Mouse (Mus musculus): ENCODE measurements around the gene Cdkal1. TPM values are rescaled to one million over a fixed set of nuclear protein-coding genes. Genes with fewer than 3 reads are reported as not detected.
A peak's percentile ranks its signal among the peaks of the same experiment; 100 is the strongest.

The Cdkal1 gene
- polyA plus RNA-seq, 1 experiment from 2014 or later = 23.9 TPM

DNA sequence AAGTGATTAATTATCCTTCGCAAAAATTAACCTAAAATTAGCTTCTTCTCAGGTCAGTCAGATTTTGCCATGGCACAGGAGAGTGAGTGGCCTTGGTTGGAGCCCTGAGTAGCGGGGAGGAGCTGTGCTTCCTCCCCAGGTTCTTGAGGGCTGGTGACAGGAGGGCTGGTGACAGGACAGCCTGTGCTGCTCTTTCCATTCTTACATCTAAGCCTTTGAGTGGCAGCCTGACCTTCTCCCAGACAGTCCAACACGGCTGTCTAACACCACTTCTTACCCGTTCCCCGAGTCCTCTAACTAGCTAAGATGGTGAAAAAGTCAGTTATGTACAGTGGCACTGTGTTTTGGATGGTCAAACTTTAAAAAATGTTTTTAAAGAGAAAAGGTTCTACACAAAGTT lies 452.3 kb downstream of the Cdkal1 start:
- Histone ChIP-seq H3K9me3 (replicated peaks; ENCODE audit: control insufficient read depth, low read length) (no peaks in the 10 kb centered on the region), H3K27me3 (replicated peaks; ENCODE audit: control insufficient read depth, insufficient read depth, low read length) (no peaks in the 10 kb centered on the region), H3K4me1 (ENCODE audit: control insufficient read depth, insufficient read depth, low read length) (no peaks in the 10 kb centered on the region; the same call in 1 of the 2 replicates), H3K4me3 (ENCODE audit: low read depth, low read length) (no peak overlapping the region), H3K36me3 (ENCODE audit: control insufficient read depth, insufficient read depth, low read length) (no peaks in the 10 kb centered on the region), H3K27ac (ENCODE audit: low read depth, low read length) (no peak overlapping the region), H3K9ac (ENCODE audit: low read length) (no peak overlapping the region), H3K4me2 (ENCODE audit: low read length) (no peak overlapping the region)
- WGBS = 78% methylated on average over 5 of the region's 5 CpGs
- ATAC-seq (no peak), DNase-seq (ENCODE audit: low spot score) (no peak)

- Histone ChIP-seq H3K36me3 (ENCODE audit: control insufficient read depth, insufficient read depth, low read length) (no peaks in the 10 kb centered on the region), H3K4me3 (ENCODE audit: low read depth, low read length) (no peak overlapping the region), H3K4me2 (ENCODE audit: low read length) (no peak overlapping the region), H3K4me1 (ENCODE audit: control insufficient read depth, insufficient read depth, low read length) (no peaks in the 10 kb centered on the region; the same call in 1 of the 2 replicates), H3K27ac (ENCODE audit: low read depth, low read length) (no peak overlapping the region), H3K9ac (ENCODE audit: low read length) (no peak overlapping the region), H3K9me3 (replicated peaks; ENCODE audit: control insufficient read depth, low read length) (no peaks in the 10 kb centered on the region), H3K27me3 (replicated peaks; ENCODE audit: control insufficient read depth, insufficient read depth, low read length) (no peaks in the 10 kb centered on the region)
- 33% methylated on average over 3 of the region's 3 CpGs for WGBS
- ATAC-seq = no peak
- DNase-seq (ENCODE audit: low spot score) = peak; percentile 39
Measured at GRCm38 (mm10) chr13:29402526-29403040, 452.9 kb downstream of the Cdkal1 start.

- ATAC-seq (peak; percentile 59; the same call in 1 of the 2 replicates), DNase-seq (ENCODE audit: low spot score) (peak; percentile 40)
- WGBS = 71% methylated on average over 5 of the region's 5 CpGs
- H3K4me1 ChIP-seq (ENCODE audit: control insufficient read depth, insufficient read depth, low read length) = no peaks in the 10 kb centered on the region; the same call in 1 of the 2 replicates
- H3K27me3 ChIP-seq (replicated peaks; ENCODE audit: control insufficient read depth, insufficient read depth, low read length) = no peaks in the 10 kb centered on the region
- no peak overlapping the region for H3K4me3 ChIP-seq (ENCODE audit: low read depth, low read length)
- no peaks in the 10 kb centered on the region for H3K36me3 ChIP-seq (ENCODE audit: control insufficient read depth, insufficient read depth, low read length)
- no peaks in the 10 kb centered on the region for H3K9me3 ChIP-seq (replicated peaks; ENCODE audit: control insufficient read depth, low read length)
- no peak overlapping the region for H3K4me2 ChIP-seq (ENCODE audit: low read length)
- no peak overlapping the region for H3K9ac ChIP-seq (ENCODE audit: low read length)
- no peak overlapping the region for H3K27ac ChIP-seq (ENCODE audit: low read depth, low read length)
Measured at GRCm38 (mm10) chr13:29399908-29400307, 455.6 kb downstream of the Cdkal1 start.

DNA sequence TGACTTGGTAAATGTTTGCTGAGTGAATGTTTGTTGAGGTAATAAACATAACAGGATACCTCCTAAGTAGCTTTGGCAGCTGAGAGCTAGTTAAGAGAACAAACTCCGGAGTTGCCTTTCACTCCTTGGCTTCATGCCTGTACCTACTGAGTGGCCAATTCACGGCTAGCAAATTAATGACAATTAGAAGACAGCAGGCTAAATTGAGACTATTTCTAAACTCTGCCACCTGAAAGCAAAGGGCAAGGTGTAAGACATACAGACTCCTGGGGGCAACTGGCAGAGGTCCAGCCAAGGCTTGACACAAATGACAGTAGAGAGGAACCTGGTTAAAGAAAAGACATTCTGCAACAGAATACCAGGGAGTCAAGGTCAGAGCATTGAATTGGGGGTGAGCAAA lies 457.0 kb downstream of the Cdkal1 start:
- WGBS = 17% methylated on average over 2 of the region's 2 CpGs
- Histone ChIP-seq H3K27ac (ENCODE audit: low read depth, low read length) (no peak overlapping the region), H3K9me3 (replicated peaks; ENCODE audit: control insufficient read depth, low read length) (no peaks in the 10 kb centered on the region), H3K27me3 (replicated peaks; ENCODE audit: control insufficient read depth, insufficient read depth, low read length) (no peaks in the 10 kb centered on the region), H3K9ac (ENCODE audit: low read length) (no peak overlapping the region), H3K36me3 (ENCODE audit: control insufficient read depth, insufficient read depth, low read length) (no peaks in the 10 kb centered on the region), H3K4me1 (ENCODE audit: control insufficient read depth, insufficient read depth, low read length) (no peaks in the 10 kb centered on the region; the same call in 1 of the 2 replicates), H3K4me3 (ENCODE audit: low read depth, low read length) (no peak overlapping the region), H3K4me2 (ENCODE audit: low read length) (no peak overlapping the region)
- DNase-seq (ENCODE audit: low spot score) (peak; percentile 44), ATAC-seq (no peak)

DNA sequence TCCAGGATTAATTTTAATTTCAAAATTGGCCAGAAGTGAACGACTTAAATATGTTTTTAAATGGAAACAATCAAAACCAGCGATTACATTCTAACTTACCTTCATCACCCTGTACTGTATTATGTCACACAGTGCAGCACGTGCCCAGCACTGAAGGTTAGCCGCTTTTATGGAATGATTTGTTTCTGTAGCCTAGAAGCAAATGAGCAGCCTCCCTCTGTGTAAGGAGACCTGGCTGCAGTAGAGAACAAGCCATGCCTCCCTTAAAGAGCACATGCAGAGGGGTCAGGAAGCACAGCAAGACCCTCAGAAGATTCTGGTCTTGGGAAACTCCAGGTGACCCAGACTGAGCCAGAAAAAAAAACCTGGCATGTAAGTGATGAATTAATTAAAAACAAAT lies 459.8 kb downstream of the Cdkal1 start:
- Histone ChIP-seq H3K4me3 (ENCODE audit: low read depth, low read length) (no peak overlapping the region), H3K9me3 (replicated peaks; ENCODE audit: control insufficient read depth, low read length) (no peaks in the 10 kb centered on the region), H3K4me1 (ENCODE audit: control insufficient read depth, insufficient read depth, low read length) (no peaks in the 10 kb centered on the region), H3K4me2 (ENCODE audit: low read length) (no peak overlapping the region), H3K9ac (ENCODE audit: low read length) (no peak overlapping the region), H3K36me3 (ENCODE audit: control insufficient read depth, insufficient read depth, low read length) (no peaks in the 10 kb centered on the region), H3K27me3 (replicated peaks; ENCODE audit: control insufficient read depth, insufficient read depth, low read length) (no peaks in the 10 kb centered on the region), H3K27ac (ENCODE audit: low read depth, low read length) (no peak overlapping the region)
- WGBS = 86% methylated on average over 4 of the region's 4 CpGs
- ATAC-seq = no peak
- DNase-seq (ENCODE audit: low spot score) = no peak

DNA sequence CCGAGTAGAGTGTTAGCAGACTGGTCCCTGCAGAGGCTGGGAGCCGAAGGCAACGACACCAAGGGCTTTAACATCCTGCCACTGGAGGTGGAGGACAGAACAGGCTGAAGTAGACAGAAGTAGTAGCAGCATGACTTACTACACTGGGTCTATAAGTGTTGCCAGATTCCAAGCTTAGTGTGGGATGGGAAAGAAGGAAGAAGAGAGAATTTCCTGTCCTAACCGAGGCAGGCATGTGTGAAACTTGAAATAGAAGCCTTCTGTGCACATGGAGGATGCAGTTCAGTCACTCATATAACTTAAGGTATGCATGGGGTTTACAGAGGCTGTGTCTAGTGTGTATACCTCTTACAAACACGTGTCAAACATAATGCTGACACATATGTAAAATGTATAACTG lies 465.4 kb downstream of the Cdkal1 start:
- H3K4me2 ChIP-seq (ENCODE audit: low read length) = no peak overlapping the region
- H3K27me3 ChIP-seq (replicated peaks; ENCODE audit: control insufficient read depth, insufficient read depth, low read length) = no peaks in the 10 kb centered on the region
- H3K36me3 ChIP-seq (ENCODE audit: control insufficient read depth, insufficient read depth, low read length) = no peaks in the 10 kb centered on the region
- H3K9me3 ChIP-seq (replicated peaks; ENCODE audit: control insufficient read depth, low read length) = no peaks in the 10 kb centered on the region
- no peak overlapping the region for H3K27ac ChIP-seq (ENCODE audit: low read depth, low read length)
- no peaks in the 10 kb centered on the region for H3K4me1 ChIP-seq (ENCODE audit: control insufficient read depth, insufficient read depth, low read length)
- no peak for ATAC-seq
- no peak overlapping the region for H3K4me3 ChIP-seq (ENCODE audit: low read depth, low read length)
- no peak for DNase-seq (ENCODE audit: low spot score)
- WGBS = 86% methylated on average over 5 of the region's 5 CpGs
- H3K9ac ChIP-seq (ENCODE audit: low read length) = no peak overlapping the region

DNA sequence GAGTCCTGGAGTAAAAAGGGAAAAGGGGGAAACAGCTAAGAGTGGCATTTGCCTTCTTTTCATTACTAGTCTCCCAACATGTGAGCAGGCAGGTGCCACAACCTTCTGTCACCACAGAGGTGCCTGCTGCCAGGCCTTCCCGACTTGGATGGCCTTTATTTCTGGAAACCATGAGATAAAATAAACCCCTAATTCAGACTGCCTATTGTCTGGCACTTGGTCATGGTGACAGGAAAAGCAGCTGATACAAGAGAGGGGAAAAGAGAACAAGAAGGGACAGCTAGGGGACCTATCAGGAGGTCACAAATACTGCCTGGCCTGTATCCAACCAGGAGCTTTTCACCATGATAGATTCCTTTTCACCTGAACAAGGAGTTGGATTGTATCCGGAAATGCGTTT lies 466.6 kb downstream of the Cdkal1 start:
- Histone ChIP-seq H3K4me2 (ENCODE audit: low read length) (no peak overlapping the region), H3K4me1 (ENCODE audit: control insufficient read depth, insufficient read depth, low read length) (no peaks in the 10 kb centered on the region), H3K27ac (ENCODE audit: low read depth, low read length) (no peak overlapping the region), H3K27me3 (replicated peaks; ENCODE audit: control insufficient read depth, insufficient read depth, low read length) (no peaks in the 10 kb centered on the region), H3K4me3 (ENCODE audit: low read depth, low read length) (no peak overlapping the region), H3K36me3 (ENCODE audit: control insufficient read depth, insufficient read depth, low read length) (no peaks in the 10 kb centered on the region), H3K9ac (ENCODE audit: low read length) (no peak overlapping the region), H3K9me3 (replicated peaks; ENCODE audit: control insufficient read depth, low read length) (no peaks in the 10 kb centered on the region)
- 80% methylated on average over 3 of the region's 3 CpGs for WGBS
- ATAC-seq (no peak), DNase-seq (ENCODE audit: low spot score) (no peak)

DNA sequence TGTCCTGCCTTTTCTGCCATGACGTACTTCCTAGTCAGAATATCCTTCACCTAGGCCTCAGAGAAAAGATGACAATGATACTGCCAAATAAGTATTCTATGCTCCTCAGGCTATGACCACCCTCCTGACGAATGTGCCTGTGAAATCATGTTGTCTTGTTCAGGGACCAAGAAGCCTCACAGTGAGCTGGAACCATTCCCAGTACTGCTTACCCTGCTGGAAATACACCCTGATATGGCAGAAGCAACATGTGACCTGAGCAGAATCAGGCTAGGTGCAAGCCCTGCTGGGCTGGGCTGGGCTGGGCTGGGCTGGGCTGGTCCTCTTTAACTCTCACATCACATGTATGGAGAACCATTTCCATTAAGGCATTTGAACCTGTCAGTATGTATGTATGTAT lies 477.9 kb downstream of the Cdkal1 start:
- ATAC-seq (no peak), DNase-seq (ENCODE audit: low spot score) (no peak)
- H3K36me3 ChIP-seq (ENCODE audit: control insufficient read depth, insufficient read depth, low read length) = no peaks in the 10 kb centered on the region
- no peaks in the 10 kb centered on the region for H3K27me3 ChIP-seq (replicated peaks; ENCODE audit: control insufficient read depth, insufficient read depth, low read length)
- no peak overlapping the region for H3K4me2 ChIP-seq (ENCODE audit: low read length)
- peaks cover 21% of the 10 kb centered on the region for H3K4me1 ChIP-seq (ENCODE audit: control insufficient read depth, insufficient read depth, low read length)
- no peaks in the 10 kb centered on the region for H3K9me3 ChIP-seq (replicated peaks; ENCODE audit: control insufficient read depth, low read length)
- no peak overlapping the region for H3K4me3 ChIP-seq (ENCODE audit: low read depth, low read length)
- H3K27ac ChIP-seq (ENCODE audit: low read depth, low read length) = peak overlapping the region; percentile 22; the same call in 1 of the 2 replicates
- H3K9ac ChIP-seq (ENCODE audit: low read length) = no peak overlapping the region
- WGBS = 58% methylated on average over 2 of the region's 2 CpGs

GRCm38 (mm10) chr13:29371916-29372315 lies 483.6 kb downstream of the Cdkal1 start:
- Histone ChIP-seq H3K4me3 (ENCODE audit: low read depth, low read length) (no peak overlapping the region), H3K36me3 (ENCODE audit: control insufficient read depth, insufficient read depth, low read length) (no peaks in the 10 kb centered on the region), H3K27ac (ENCODE audit: low read depth, low read length) (peak overlapping the region; percentile 92), H3K4me2 (ENCODE audit: low read length) (peak overlapping the region; percentile 10; the same call in 1 of the 2 replicates), H3K9me3 (replicated peaks; ENCODE audit: control insufficient read depth, low read length) (no peaks in the 10 kb centered on the region), H3K9ac (ENCODE audit: low read length) (0 out of 2 replicates have a peak overlapping the region, but pooled peaks have one; percentile 9), H3K4me1 (ENCODE audit: control insufficient read depth, insufficient read depth, low read length) (peaks cover 49% of the 10 kb centered on the region), H3K27me3 (replicated peaks; ENCODE audit: control insufficient read depth, insufficient read depth, low read length) (no peaks in the 10 kb centered on the region)
- ATAC-seq (peak; percentile 53), DNase-seq (ENCODE audit: low spot score) (peak; percentile 87)
- 3% methylated on average over 3 of the region's 3 CpGs for WGBS

Data from forebrain, embryonic 14.5 days (tissue).